Mouse (Mus musculus): ENCODE measurements around the gene Ccdc58.
"Not testable (repeated sequence)": the region's sequence is repeated elsewhere in the genome, so short reads cannot be mapped to it uniquely, and the experiment has no call there.

Gene Ccdc58

DNA sequence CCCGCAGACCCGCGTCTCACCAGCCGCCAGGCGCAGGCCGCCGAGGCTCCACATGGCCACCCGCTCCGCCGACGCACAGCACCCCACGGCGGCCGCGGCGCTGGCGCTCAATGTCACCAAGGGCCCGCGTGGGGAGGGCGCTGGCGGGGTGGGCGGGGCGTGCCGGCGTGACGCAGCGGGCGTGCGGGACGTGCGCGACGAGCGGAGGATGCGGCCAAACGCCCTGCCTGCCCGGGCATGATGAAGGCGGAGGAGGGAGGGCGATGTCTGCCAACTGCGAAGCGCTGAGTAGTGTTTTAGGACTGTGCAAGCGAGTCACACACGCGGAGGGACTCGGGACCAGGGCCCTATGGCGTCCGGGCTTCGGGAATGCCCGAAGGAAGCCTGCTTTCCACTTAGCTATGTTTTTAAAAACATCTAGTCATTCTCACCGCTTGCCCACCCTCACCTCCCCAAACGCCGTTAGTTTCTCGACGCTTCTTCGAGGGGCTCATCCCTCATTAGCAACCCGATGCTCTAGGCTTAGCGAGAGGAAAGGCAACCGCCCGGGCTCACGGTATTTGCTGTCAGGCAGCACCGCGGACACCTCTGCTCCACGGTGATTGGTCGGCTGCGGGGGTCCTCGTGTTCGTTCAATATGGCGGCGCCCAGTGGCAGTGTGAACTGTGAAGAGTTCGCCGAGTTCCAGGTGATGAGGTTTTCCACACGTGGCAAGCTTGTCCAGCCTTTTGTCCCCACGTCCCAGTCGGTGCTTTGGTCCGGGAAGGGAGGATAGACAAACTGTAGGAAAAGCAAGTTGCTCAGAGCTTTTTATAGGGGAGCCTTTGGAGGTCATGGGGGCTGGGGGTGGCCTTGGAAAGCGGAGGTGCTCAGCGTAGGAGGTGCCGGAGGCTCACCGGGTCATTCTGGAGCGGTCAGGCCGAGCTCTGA, at the start of gene Ccdc58, which contains the start of gene Fam162a:
Gene Ccdc58 (plus strand): TSS at position 236 of the 930 bp plus-strand sequence.
Gene Fam162a (minus strand): TSS at position 145 of the 930 bp plus-strand sequence.
- CTCF ChIA-PET: no interaction called here

DNA sequence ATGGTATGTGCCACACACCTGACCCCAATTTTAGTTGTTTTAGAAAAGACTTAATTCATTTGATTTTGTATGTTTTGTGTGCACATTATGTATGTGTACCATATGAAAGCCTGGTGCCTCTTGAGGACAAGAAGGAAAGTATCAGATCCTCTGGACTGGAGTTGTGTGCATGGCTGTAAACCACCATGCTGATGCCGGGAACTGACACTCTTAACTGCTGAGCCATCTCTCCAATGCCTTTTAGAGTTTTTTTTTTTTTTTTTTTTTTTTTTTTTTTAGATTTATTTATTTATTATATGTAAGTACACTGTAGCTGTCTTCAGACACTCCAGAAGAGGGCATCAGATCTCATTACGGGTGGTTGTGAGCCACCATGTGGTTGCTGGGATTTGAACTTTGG, 43.4 kb upstream of the Ccdc58 start:
- CTCF ChIA-PET: not testable (repeated sequence)

DNA sequence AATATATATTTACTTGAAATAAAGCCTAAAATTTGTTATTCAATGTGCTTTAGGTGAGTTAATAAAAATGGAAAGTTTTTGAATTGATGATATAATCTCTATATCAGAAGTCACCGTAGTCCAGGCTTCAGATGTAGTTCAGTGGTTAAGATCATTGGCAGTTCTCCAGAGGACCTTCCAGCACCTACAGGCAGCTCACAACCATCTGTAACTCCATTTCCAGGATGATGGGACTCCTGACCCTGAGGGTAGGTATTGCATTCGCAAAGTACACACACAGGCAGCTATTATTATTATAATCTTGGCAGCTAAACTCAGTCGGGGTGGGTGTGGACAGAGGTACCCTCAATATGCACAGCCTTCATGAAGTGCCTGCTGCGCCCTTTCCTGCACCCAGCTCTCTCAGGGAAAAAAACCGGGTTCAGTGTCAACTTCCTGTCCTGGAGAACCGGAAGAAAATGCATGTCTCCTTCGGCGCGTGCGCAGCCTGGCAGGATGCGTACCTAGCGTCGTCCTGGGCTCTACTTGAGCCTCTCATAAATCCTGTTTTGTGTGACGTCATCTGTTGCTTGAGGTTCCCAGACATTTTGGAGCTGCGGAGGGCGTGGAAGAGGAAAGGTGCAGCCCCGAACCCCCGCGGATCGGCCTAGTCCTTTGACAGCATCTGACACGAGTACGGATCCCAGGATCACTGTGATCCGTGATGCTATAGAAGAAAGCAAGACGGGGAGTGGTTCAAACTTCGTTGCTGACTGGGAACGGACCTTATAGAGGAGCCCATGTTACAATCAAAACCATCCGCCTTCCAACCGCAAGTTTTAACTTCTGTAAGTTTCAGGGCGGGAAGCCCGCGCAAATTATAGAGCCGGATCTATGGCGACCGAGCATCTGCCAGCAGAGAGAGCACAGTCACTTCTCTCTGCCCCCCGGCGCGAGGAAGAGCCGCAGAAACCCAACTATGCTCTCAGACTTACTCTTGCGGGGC, 30.6 kb upstream of the Ccdc58 start, which contains the start of gene Wdr5b:
Gene Wdr5b (plus strand): TSS at position 551 of the 985 bp plus-strand sequence.
- CTCF ChIA-PET: no interaction called here

DNA sequence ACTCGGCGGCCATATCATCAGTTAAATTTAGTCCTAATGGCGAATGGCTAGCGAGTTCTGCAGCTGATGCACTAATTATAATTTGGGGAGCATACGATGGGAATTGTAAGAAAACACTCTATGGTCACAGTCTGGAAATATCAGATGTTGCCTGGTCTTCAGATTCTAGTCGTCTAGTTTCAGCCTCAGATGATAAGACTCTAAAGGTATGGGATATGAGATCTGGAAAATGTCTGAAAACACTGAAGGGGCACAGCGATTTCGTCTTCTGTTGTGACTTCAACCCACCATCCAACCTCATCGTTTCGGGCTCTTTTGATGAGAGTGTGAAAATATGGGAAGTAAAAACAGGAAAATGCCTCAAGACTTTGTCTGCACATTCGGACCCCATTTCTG, 29.9 kb upstream of the Ccdc58 start:
- CTCF ChIA-PET: interaction anchor here (0.6 kb wide), 1 partner anchor 651 kb away, joined by 5 read pairs; no protein-coding TSS in a partner anchor

DNA sequence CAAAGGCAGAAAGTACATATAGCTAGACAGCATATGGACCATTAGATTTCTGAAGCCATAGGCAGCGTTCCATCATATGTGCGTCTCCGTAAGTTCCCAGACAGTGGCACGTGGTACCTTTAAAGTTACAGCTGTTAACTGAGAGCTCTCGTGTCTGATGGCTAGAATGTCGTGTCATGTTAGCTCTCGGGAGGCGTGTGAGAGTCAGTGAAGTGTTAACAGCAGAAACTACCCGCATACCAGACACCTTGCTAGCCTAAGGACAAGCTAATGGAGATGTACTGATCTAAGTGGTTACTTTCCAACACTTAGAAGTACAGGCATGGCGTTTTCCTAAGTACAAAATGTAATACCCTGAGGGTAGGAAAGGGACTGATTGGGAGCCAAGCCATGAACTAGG, 28.4 kb upstream of the Ccdc58 start:
- CTCF ChIA-PET: no interaction called here

DNA sequence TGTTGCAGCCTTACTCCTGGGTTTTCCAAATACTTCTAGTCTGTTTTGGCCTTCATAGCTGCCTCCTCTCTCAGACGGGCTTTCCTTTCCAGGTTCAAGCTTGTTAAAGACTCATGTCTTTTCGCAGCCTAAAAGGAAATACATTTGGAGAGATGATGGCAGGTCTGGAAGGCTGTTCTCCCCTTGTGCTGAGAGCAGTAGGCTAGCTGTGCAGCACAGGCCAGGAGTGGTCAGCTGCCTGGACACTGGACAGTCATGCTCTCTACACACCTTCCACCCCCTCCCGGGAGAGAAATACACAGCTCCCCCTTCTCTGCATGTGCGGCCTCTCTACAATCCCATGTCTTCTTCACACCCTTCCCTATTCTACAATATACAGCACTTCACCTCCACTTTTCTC, 27.5 kb upstream of the Ccdc58 start:
- CTCF ChIA-PET: no interaction called here

DNA sequence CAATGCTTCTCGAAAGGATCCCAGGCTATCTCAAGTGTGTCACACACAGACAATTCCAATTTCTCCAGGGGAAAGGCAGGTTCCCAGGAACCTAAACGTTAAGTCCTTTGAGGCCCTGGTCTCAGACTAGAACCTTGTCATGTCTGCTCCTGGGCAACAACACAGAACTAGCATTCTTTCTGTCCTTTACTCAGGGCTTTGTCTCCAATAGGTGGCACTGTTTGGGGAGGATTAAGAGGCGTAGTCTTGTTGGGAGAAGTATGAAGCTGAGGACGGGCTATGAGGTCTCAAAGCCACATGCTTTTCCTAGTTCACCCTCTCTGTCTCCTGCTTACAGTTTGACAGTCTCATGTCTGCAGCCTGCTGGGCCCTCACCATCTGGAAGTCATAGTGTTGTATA, 23.9 kb upstream of the Ccdc58 start:
- CTCF ChIA-PET: no interaction called here

DNA sequence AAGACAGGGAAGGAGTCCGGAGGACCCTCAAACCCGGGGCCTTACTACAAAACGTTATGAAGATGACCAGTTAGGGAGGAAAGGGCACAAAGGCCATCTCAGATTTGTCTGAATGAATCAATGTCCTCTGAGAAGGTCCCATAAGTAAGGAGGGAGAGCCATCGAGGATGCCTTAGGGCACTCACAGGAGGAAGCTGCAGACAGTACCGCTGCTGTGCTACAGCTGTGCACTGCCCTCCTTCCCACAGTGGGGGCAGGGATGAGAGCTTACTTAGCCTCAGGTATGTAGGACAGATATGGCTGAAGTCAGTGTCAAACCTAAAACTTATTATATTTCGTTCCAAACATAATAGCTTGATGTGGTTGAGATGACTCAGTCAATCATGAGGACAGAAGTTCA, 20.0 kb upstream of the Ccdc58 start:
- CTCF ChIA-PET: interaction anchor here (0.6 kb wide), 1 partner anchor 662 kb away, joined by 3 read pairs; no protein-coding TSS in a partner anchor

DNA sequence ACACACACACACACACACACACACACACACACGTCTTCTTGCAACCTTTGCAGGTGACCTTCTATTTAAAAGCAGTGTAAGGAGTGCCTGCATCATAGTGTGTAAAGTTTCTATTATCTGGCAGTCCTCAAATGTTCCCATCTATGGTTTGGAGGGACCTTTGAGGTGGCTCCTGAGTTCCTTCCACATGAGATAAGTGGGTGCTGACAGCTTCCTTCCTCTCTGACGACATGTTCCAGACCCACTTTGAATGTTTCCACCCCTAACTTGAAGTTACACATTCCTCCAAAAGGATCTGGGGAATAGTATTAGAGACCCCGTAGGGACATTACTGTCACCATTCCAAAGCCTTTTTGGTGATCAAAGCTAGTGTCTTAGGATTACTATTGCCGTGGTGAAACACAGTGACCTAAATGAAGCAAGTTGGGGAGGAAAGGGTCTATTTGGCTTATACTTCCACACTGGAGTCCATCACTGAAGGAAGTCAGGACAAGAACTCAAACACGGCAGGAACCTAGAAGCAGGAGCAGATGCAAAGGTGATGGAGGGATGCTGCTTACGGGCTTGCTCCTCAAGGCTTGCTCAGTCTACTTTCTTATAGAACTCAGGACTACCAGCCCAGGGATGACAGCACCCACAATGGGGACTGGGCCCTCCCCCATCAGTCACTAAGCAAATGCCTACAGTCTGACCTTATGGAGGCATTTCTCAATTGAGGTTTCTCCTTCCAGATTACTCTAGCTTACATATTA, 17.8 kb upstream of the Ccdc58 start:
- CTCF ChIA-PET: interaction anchor here (0.5 kb wide), 1 partner anchor 615 kb away, joined by 6 read pairs; no protein-coding TSS in a partner anchor

DNA sequence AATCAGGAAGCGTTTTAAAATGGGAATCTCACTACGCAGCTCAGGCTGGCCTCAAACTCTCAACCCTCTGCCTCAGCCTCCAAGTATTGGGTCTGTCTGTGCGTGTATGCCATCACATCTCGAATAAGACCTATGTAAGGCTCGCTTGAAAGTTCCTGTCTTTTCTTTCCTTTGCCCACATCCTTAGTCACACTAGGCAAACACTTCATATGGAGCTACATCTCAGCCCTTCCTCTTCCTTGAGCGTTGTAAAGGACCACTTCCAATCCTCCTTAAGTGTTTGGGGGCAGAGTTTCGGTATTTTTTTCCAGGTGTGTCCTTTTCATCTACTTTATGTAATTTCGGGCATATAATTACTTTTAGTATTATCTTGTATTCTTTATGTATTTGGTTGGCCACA, 16.6 kb upstream of the Ccdc58 start:
- CTCF ChIA-PET: no interaction called here

DNA sequence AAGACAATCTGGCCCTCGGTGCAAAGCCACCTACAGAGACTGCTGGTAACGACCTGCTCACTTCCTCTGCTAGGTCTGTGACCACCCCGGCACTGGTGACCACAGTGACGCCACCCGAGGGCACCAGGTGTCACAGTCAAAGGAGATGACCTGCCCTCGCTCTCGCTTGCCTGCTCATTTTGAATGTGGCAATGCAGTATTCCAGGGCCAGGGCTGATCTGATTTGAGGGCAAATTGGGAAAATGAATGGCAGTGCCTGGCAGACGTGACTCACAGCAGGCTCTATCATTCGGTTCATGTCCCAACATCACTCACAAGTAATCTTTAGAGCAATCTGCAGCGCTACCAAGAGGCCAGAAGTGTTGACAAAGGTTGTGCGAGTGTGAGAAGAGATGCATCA, 15.1 kb upstream of the Ccdc58 start:
- CTCF ChIA-PET: no interaction called here

DNA sequence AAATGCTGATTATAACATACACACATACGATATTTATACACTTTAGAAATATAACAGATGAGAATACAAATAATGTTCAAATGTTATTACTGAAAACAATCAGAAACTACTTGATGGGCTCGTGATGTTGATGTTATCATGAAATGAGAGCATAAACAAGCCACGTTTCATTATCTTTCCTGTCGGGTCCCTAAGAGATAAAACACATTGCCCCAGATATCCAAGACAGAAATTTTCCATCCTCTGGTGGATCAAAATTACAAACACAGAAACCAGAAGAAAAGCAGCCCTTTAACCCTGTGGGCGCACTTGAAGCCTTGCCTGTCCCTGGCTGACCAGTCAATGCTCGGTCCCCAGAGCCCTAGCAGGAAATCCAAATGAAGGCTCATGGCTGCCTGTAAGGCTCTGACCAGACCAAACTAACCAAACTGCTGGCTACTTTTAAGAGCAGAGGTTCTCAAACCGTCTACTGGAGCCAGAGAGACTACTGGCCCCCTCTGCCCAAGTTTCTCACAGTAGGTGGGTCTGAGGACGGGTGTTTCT, 13.5 kb upstream of the Ccdc58 start:
- CTCF ChIA-PET: no interaction called here

DNA sequence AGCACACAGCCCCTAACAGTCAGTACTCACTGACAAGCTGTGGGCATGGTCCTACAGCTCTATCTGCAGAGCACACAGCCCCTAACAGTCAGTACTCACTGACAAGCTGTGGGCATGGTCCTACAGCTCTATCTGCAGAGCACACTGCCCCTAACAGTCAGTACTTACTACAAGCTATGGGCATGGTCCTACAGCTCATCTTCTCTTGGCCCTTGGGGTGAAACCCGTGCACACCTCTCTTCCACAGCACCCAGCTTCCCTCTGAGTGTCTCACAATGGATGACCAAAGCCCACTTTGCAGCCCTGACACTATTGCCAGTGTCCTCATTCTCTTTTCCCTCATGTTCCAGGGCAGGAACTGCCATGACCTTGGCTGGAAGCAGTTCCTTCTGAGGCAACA, 9.0 kb upstream of the Ccdc58 start:
- CTCF ChIA-PET: not testable (repeated sequence)

DNA sequence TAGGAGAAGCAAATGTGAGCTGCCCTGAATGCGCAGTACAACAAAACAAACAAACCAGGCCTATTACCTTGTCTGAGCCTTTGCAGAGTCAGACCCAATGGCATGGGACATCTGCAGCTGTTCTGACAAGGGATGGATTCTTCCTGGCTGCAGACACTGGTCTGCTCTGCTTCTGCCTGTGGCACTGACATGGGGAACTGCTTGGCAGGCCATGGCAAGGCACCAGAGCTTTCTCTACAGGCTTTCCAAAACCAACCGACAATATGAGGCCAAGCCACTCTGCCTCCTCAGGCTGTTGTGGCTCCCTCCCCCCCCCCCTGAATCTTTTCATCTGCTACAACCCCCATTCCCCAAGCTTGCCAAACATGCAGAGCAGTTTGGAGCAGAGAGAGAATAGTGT, 8.2 kb upstream of the Ccdc58 start:
- CTCF ChIA-PET: no interaction called here

DNA sequence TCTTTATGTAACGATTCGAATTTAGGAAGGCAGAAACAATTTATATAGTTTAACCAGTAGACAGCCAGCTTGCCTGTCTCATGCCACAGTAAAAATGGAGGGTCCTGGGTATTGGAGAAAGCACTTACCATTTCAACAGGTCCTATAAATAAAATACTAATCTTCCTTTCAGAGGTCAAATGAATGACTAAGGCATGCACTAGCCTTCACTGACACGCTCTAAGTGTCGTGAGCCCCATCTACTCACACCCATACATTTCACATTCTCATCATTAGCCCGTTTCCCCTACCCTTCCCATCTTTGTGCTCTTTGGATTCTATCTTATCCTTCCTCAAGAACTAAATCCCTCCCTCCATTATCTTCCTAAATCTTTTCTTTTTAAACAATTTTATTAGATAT, 6.6 kb upstream of the Ccdc58 start:
- CTCF ChIA-PET: no interaction called here

DNA sequence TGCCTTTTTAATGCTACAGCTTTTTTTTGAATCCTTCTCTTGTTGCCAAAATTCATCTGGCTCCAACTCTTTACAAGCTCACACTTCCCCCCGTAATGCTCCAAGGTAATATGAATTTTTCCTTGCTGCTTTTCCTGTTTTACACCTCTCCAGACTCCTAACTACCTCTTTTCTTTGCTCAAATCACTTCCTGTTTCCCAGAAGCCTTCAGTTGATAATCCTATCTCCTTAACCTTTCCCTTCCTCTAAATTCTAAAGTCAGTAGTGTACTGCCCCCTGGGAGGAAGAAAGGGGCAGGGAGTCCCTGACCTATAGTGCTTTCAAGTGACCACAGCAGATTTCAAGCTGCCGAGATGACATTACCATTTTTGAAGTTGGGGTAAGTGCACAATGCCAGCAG, 3.8 kb upstream of the Ccdc58 start:
- CTCF ChIA-PET: no interaction called here

DNA sequence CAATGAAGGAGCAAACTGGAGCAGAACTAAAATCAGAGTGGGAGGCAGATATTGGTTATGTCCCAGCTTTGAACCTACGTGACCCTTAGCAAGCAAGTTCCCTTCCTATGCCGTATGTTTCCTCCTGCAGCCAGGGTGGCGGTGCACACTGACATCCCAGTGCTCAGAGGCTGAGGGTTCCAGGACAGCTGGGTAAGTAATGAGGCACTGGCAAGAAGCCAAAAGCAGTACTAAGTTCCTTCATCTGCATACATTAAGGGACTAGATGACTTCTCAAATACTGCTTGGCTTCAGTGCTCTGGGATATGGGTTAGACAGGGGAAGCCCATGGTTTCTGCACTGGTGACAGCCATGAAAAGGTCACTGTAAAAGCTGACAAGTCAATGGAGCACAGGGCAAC, 3.1 kb upstream of the Ccdc58 start:
- CTCF ChIA-PET: no interaction called here

DNA sequence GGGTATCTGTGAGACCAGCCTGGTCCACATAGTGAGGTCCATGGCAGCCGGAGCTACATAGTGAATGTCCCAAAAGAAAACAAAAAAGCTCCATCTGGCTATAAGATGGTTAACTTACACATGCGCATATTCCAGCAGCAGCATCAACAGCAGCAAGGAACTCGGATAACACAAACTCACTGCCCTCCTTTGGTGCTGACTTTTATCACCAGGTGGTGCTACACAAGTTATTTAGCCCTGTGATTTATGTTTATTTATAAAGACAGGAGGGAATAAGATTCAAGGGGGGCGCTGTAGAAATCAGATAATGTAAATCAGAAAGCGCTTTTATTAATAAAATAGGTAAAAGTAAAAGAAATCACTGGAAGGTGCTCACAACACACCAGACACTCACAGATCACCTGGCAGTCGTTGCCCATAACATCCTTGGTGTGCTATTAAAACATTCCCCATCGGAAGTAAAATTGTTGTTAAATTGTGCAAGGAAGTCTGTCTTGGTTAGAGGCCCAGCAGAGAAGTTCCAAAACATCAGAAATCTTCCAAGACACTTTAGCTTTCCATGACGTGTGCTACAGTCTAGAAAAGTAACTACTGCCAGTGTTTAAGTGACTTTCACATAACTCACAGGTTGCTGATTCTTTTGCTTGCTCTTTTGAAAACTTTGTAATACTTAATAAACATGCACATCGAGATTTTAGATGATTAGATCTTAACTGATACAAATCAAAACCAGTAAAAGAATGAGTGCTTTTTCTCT, 1.5 kb upstream of the Ccdc58 start:
- CTCF ChIA-PET: no interaction called here

DNA sequence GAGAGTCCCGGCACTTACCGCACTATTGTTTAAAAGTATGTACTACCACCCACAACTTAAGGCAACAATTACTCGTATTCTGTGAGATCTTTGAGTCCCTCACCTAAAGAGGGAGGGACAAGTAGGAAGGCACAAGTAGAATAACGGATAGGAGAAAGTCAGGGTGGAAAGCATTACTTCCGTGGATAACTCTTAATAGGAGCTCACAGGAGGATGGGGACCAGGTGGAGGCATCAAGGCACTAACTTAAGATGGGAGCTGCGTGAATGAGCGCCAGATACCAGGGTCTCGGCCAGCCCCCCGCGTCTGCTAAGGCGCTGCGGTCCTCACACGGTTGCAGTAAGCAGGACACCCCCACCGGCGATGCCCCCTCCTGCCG, 425 bp upstream of the Ccdc58 start:
- CTCF ChIA-PET: no interaction called here

DNA sequence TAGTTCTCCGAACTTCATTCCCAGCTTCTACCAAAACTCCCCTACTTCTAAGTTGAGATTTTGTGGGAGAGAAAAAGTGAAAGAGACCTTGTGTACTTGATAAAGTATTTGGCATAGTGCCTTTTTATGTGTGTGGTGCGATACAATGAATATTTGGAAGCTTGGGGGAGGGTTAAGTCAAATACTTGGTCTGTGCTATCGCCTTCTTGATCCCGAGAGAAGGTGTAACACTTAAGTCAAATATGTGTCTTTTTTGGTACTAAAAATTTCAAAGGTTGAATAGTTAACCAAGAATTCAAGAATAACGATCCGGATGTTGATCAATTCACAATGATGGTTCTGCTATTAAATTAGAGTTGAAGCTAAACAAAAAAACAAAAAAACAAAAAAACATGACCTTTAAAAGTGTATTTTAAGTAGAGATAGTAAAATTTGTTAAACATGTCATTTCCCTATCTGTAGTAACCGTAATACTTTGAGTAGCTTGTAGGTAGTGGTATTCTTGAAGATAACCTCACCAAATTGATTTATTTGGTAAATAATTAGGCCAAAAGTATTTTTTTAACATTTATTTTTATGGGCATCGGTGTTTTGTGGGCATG, 1.0 kb downstream of the Ccdc58 start:
- CTCF ChIA-PET: no interaction called here

All from spleen, embryonic (tissue).